Mouse (Mus musculus) spleen, postnatal 14 days (tissue): ENCODE results near the gene Nme4.

Experiments used
- DNase-seq, 2 experiments: peaks; one replicate each; pipeline ENCODE4 v3.0.0; 2021 to 2022; ENCODE audit warnings: low spot score in 2 of 2

Gene Nme4

GRCm38 (mm10) chr17:26066488-26067020, 28.8 kb downstream of the Nme4 start:
- DNase-seq: no peak

- no peak for DNase-seq
Measured at GRCm38 (mm10) chr17:26064916-26065315, 30.5 kb downstream of the Nme4 start.

GRCm38 (mm10) chr17:26057787-26058567, 37.4 kb downstream of the Nme4 start:
- no peak for DNase-seq

GRCm38 (mm10) chr17:26057278-26057677, 38.1 kb downstream of the Nme4 start:
- DNase-seq: no peak

GRCm38 (mm10) chr17:26055164-26055563, 40.2 kb downstream of the Nme4 start:
- DNase-seq: no peak

GRCm38 (mm10) chr17:26054133-26054845, 41.1 kb downstream of the Nme4 start:
- DNase-seq: no peak

- no peak for DNase-seq
Measured at GRCm38 (mm10) chr17:26052706-26053105, 42.7 kb downstream of the Nme4 start.

GRCm38 (mm10) chr17:26052074-26052473, 43.3 kb downstream of the Nme4 start:
- no peak for DNase-seq

GRCm38 (mm10) chr17:26048118-26048517, 47.3 kb downstream of the Nme4 start:
- DNase-seq: no peak

GRCm38 (mm10) chr17:26046253-26046997, 49.0 kb downstream of the Nme4 start:
- no peak for DNase-seq

- DNase-seq: no peak
Measured at GRCm38 (mm10) chr17:26045285-26045684, 50.1 kb downstream of the Nme4 start.

GRCm38 (mm10) chr17:26043249-26043636, 52.2 kb downstream of the Nme4 start:
- no peak for DNase-seq

GRCm38 (mm10) chr17:26042599-26043248, 52.7 kb downstream of the Nme4 start:
- DNase-seq: no peak
